Mouse (Mus musculus): ENCODE data around the gene Klk1b22. TPM values are rescaled to one million over a fixed set of nuclear protein-coding genes. Genes with fewer than 3 reads are reported as not detected.

The Klk1b22 gene
- polyA plus RNA-seq (2012) = not detected in 2 replicates

DNA sequence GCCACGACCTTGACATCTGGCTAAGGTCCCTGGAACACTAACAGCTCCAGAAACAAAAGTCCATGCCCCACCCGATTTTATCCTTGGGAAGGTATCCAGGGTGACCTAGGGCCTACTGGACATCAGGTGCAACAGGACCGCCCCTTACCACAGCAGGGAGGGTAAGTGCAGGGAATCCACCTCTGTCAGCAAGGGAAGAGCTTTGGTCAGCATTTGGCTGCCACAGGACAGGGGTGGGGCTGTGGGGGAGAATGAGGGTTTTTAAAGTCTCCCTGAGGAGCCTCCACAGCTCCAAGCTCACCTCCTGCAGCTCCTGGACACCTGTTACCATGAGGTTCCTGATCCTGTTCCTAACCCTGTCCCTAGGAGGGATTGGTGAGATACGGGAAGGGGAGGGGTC, at the start of gene Klk1b22:
TSS of gene Klk1b22 (plus strand) at position 301 of the 400 bp plus-strand sequence.

DNA sequence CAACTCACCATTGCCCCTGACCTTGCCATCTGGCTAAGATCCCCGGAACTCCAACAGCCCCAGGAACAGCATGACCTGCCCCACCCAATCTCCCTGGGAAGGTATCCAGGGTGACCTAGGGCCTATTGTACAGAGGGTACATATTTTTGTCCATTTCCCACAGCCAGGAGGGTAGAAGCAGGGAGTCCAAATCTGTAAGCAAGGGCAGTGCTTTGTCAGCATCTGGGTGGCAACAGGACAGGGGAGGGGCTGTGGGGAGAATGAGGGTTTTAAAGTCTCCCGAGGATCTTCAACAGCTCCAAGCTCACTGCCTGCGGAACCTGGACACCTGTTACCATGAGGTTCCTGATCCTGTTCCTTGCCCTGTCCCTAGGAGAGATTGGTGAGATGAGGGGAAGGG, 10.4 kb upstream of the Klk1b22 start, which contains the start of gene Klk1b21:
TSS of gene Klk1b21 (plus strand) at position 301 of the 400 bp plus-strand sequence.

DNA sequence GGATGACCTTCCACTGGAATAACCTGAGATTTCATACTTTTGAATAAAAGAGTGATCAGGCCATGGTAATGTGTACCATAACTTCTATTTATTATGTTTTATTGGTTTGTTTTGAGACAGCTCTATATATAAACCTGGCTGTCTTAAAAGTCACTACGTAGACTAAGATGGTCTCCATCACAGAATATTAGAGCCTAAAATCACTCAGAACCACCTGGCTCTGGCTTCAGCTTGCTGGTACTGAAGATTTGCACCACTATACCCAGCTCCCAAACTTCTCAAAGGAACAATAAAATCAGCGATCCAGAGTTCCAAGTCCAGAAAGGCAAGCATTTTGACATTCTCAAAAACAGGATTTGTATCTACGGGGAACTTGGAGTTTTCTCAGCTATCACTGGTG, 24.0 kb downstream of the Klk1b22 start, which contains the start of gene Klk1b16:
TSS of gene Klk1b16 (plus strand) at position 301 of the 400 bp plus-strand sequence.

Other genes starting within 250 kb of the Klk1b22 start
- not detected in 2 replicates for gene Klk4, start 231.5 kb upstream of the Klk1b22 start, polyA plus RNA-seq (2012)
- not detected in 2 replicates for gene Klk15, start 178.9 kb upstream of the Klk1b22 start, polyA plus RNA-seq (2012)
- gene Klk1b8, start 162.0 kb upstream of the Klk1b22 start, polyA plus RNA-seq (2012) = not detected in 2 replicates
- gene Klk1b1, start 145.9 kb upstream of the Klk1b22 start, polyA plus RNA-seq (2012) = not detected in 2 replicates
- not detected in 2 replicates for gene Klk1b9, start 136.6 kb upstream of the Klk1b22 start, polyA plus RNA-seq (2012)
- 0.15 TPM in 1 of 2 replicates, not detected in the other for gene Klk1b11, start 116.8 kb upstream of the Klk1b22 start, polyA plus RNA-seq (2012)
- not detected in 2 replicates for gene Klk1b26, start 100.5 kb upstream of the Klk1b22 start, polyA plus RNA-seq (2012)
- not detected in 2 replicates for gene Klk1b27, start 60.4 kb upstream of the Klk1b22 start, polyA plus RNA-seq (2012)
- not detected in 2 replicates for gene Klk1b21, start 10.3 kb upstream of the Klk1b22 start, polyA plus RNA-seq (2012)
- not detected in 2 replicates for gene Klk1b16, start 24.1 kb downstream of the Klk1b22 start, polyA plus RNA-seq (2012)
- not detected in 2 replicates for gene Klk1b24, start 75.6 kb downstream of the Klk1b22 start, polyA plus RNA-seq (2012)
- not detected in 2 replicates for gene Klk1b3, start 85.5 kb downstream of the Klk1b22 start, polyA plus RNA-seq (2012)
- not detected in 2 replicates for gene Klk1b4, start 94.8 kb downstream of the Klk1b22 start, polyA plus RNA-seq (2012)
- not detected in 2 replicates for gene Klk1b5, start 103.3 kb downstream of the Klk1b22 start, polyA plus RNA-seq (2012)
- not detected in 2 replicates for gene Klk1, start 112.7 kb downstream of the Klk1b22 start, polyA plus RNA-seq (2012)
- gene Gm36864, start 123.5 kb downstream of the Klk1b22 start, polyA plus RNA-seq (2012) = not detected in 2 replicates
- 0.34 TPM in 1 of 2 replicates, not detected in the other for gene 1700028J19Rik, start 134.0 kb downstream of the Klk1b22 start, polyA plus RNA-seq (2012)
- 249 and 336 TPM in 2 replicates for gene 2410002F23Rik, start 134.0 kb downstream of the Klk1b22 start, polyA plus RNA-seq (2012)
- gene Acp4, start 144.7 kb downstream of the Klk1b22 start, polyA plus RNA-seq (2012) = not detected in 2 replicates
- gene Gm15517, start 148.8 kb downstream of the Klk1b22 start, polyA plus RNA-seq (2012) = not detected in 2 replicates
- gene Clec11a, start 194.2 kb downstream of the Klk1b22 start, polyA plus RNA-seq (2012) = 5.0 and 6.2 TPM in 2 replicates
- gene Shank1, start 197.6 kb downstream of the Klk1b22 start, polyA plus RNA-seq (2012) = 0.90 and 0.94 TPM in 2 replicates